ENCODE assay signal across 7 mouse cellular contexts in the genomic region with DNA sequence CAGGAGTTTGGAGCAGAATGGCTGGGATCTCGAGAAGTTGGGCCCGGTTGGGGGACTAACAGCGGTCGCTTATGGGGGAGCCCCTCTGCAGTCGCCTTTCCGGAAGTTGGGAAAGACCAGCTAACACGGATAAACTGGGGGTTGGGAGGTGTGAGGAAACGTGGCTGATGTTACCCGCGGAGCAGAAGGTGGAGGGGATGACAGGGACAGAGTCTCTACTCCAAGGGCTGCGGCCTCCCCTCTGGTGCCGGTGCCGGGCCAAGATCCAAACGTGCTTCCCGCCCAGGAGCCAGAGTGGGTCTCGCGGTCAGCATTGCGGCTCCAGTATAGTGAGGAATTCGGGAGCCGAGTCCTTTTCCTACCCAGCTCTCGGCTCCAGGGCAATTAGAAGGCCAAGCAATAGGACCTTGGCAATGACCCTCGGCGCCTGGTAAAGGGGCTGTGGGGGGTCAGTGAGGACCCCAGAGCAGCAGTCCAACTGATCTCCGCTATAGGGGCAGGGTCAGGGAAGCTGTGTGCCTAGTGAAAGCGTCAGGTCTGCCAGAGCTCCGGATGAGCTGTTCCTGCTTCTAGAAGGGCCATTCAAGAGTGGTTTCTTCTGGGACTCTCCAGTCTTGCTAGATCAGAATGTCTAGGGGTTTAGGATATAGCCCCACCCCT. TPM values are rescaled to one million over a fixed set of nuclear protein-coding genes. Genes with fewer than 3 reads are reported as not detected.
DNase-seq lines count a peak whose midpoint lies in the region; ATAC-seq and TF ChIP-seq lines count a peak whose summit lies in the region.

No protein-coding gene starts in this region.

- ATAC-seq in lung, postnatal 0 days, result no peak
- no peak for ATAC-seq in forebrain, embryonic 15.5 days (replicated peaks)
- ATAC-seq in neural tube, embryonic 15.5 days (ENCODE audit: low FRiP score), result no peak

- no peak for TF ChIP-seq CTCF in lung, postnatal 0 days (IDR thresholded peaks at IDR 0.05)

- H3K9me3 ChIP-seq in lung, postnatal 0 days (ENCODE audit: low read length), result no peaks in the 10 kb centered on the region
- H3K9me3 ChIP-seq in forebrain, embryonic 15.5 days, result no peaks in the 10 kb centered on the region
- no peaks in the 10 kb centered on the region for H3K9me3 ChIP-seq in neural tube, embryonic 15.5 days (replicated peaks)

- DNase-seq in lung, postnatal 10 days, result peak; percentile 0
- DNase-seq in lung, postnatal 0 days (ENCODE audit: low spot score), result no peak
- DNase-seq in left cerebral cortex, postnatal 10 days (ENCODE audit: extremely low spot score in 1 of 2, low spot score in 2 of 2), result peak; percentile 7 to 33
- no peak for DNase-seq in urinary bladder, adult 18-20 months (ENCODE audit: low spot score in 2 of 2)
- DNase-seq in MN1 (ENCODE audit: low spot score), result no peak

- H3K4me1 ChIP-seq in lung, postnatal 0 days (ENCODE audit: insufficient read depth, low read depth, low read length), result no peaks in the 10 kb centered on the region
- H3K4me1 ChIP-seq in forebrain, embryonic 15.5 days, result peaks cover 39% of the 10 kb centered on the region
- peaks cover 56% of the 10 kb centered on the region for H3K4me1 ChIP-seq in neural tube, embryonic 15.5 days

- 2% methylated on average over 26 of the region's 26 CpGs for WGBS in lung, postnatal 0 days
- WGBS in forebrain, embryonic 15.5 days, result 2% methylated on average over 26 of the region's 26 CpGs
- 4% methylated on average over 26 of the region's 26 CpGs for WGBS in neural tube, embryonic 15.5 days

- no peak for TF ChIP-seq EP300 in lung, postnatal 0 days (IDR thresholded peaks at IDR 0.05)

- no peak overlapping the region for H3K27ac ChIP-seq in lung, postnatal 0 days (ENCODE audit: low read length)
- no peak overlapping the region for H3K27ac ChIP-seq in forebrain, embryonic 15.5 days (replicated peaks)
- H3K27ac ChIP-seq in neural tube, embryonic 15.5 days (replicated peaks), result 0 out of 2 replicates have a peak overlapping the region, but pooled peaks have one; percentile 90

- no peak overlapping the region for H3K4me2 ChIP-seq in lung, postnatal 0 days (replicated peaks; ENCODE audit: low read depth, low read length)
- H3K4me2 ChIP-seq in forebrain, embryonic 15.5 days (replicated peaks), result peak overlapping the region; percentile 82
- H3K4me2 ChIP-seq in neural tube, embryonic 15.5 days, result peak overlapping the region; percentile 78

- peaks cover 72% of the 10 kb centered on the region for H3K27me3 ChIP-seq in lung, postnatal 0 days (replicated peaks; ENCODE audit: insufficient read depth, low read length)
- peaks cover 54% of the 10 kb centered on the region for H3K27me3 ChIP-seq in forebrain, embryonic 15.5 days
- peaks cover 27% of the 10 kb centered on the region for H3K27me3 ChIP-seq in neural tube, embryonic 15.5 days (replicated peaks)

- no peak overlapping the region for H3K9ac ChIP-seq in lung, postnatal 0 days (replicated peaks; ENCODE audit: low read depth)
- H3K9ac ChIP-seq in forebrain, embryonic 15.5 days (replicated peaks), result peak overlapping the region; percentile 78
- H3K9ac ChIP-seq in neural tube, embryonic 15.5 days (replicated peaks), result peak overlapping the region; percentile 96

- intact Hi-C loops in left cerebral cortex, postnatal 10 days (cut with DNase I), result loop anchor here (5.0 to 10.0 kb wide), 4 partner anchors 76 to 741 kb away; no protein-coding TSS in a partner anchor

- H3K4me3 ChIP-seq in lung, postnatal 0 days (ENCODE audit: low read depth, low read length), result no peak overlapping the region
- peak overlapping the region; percentile 81 for H3K4me3 ChIP-seq in forebrain, embryonic 15.5 days
- H3K4me3 ChIP-seq in neural tube, embryonic 15.5 days (replicated peaks), result peak overlapping the region; percentile 82

- H3K36me3 ChIP-seq in lung, postnatal 0 days (ENCODE audit: insufficient read depth, low read length), result no peaks in the 10 kb centered on the region
- H3K36me3 ChIP-seq in forebrain, embryonic 15.5 days, result no peaks in the 10 kb centered on the region
- no peaks in the 10 kb centered on the region for H3K36me3 ChIP-seq in neural tube, embryonic 15.5 days

RNA-seq across cellular contexts. Expression of gene Grid1, which starts 1.4 kb away (rescaled TPM):
- polyA plus RNA-seq in lung, postnatal 0 days (2015; fragmentation: Nextera tagmentation; extraction: Ambion mirVana), result 0.02 and 0.29 TPM in 2 replicates
- 3.1 and 4.1 TPM in 2 replicates for polyA plus RNA-seq in forebrain, embryonic 15.5 days (2015; fragmentation: Nextera tagmentation; extraction: Ambion mirVana)
- total RNA-seq in left cerebral cortex, postnatal 10 days (2021), result 10 to 100 TPM; 48.2 to 49.7 TPM
- polyA plus RNA-seq in neural tube, embryonic 15.5 days (2015; fragmentation: Nextera tagmentation; extraction: Ambion mirVana), result 7.2 and 8.3 TPM in 2 replicates

Comparison
In these comparisons a context has a peak if more than half of its experiments do, and no peak if none do; other contexts are left out.
1. DNase-seq: peak in lung, postnatal 10 days (single experiment) and left cerebral cortex, postnatal 10 days (2 of 2); none in lung, postnatal 0 days (single experiment), urinary bladder, adult 18-20 months (0 of 2) and MN1 (single experiment).